Mouse (Mus musculus) limb, embryonic 12.5 days (tissue): ENCODE data around the gene Ifi47. TPM values are rescaled to one million over a fixed set of nuclear protein-coding genes. Genes with fewer than 3 reads are reported as not detected.
A peak's percentile ranks its signal among the peaks of the same experiment; 100 is the strongest.

Experiments
- ATAC-seq: fragments of 200-750 bp; cut with Nextera tagmentation; 2 replicates; pipeline ENCODE4 v1.8.0; 2017; ENCODE audit warnings: low read depth, moderate TSS enrichment; ENCODE audit not compliant: insufficient number of reproducible peaks, insufficient read depth, low FRiP score, low TSS enrichment
- H3K27ac ChIP-seq: fragments of 300-500 bp; sonication (generic); 2 replicates; pipeline ENCODE4 v1.5.1; 2016; ENCODE audit warnings: mild to moderate bottlenecking, moderate library complexity
- H3K27me3 ChIP-seq: fragments of 300-500 bp; sonication (generic); 2 replicates; pipeline ENCODE4 v1.6.1; 2016; ENCODE audit warnings: mild to moderate bottlenecking, moderate library complexity
- H3K36me3 ChIP-seq: fragments of 300-500 bp; sonication (generic); 2 replicates; pipeline ENCODE4 v1.6.1; 2016; ENCODE audit warnings: mild to moderate bottlenecking, moderate library complexity
- H3K4me1 ChIP-seq: fragments of 300-500 bp; sonication (generic); replicated peaks from 2 replicates; pipeline ENCODE4 v1.6.1; 2016
- H3K4me2 ChIP-seq: fragments of 300-500 bp; sonication (generic); 2 replicates; pipeline ENCODE4 v1.6.1; 2016; ENCODE audit warnings: mild to moderate bottlenecking, moderate library complexity
- H3K4me3 ChIP-seq: fragments of 300-500 bp; sonication (generic); replicated peaks from 2 replicates; pipeline ENCODE4 v1.5.1; 2016; ENCODE audit warnings: mild to moderate bottlenecking
- H3K9ac ChIP-seq: fragments of 300-500 bp; sonication (generic); replicated peaks from 2 replicates; pipeline ENCODE4 v1.6.1; 2016; ENCODE audit warnings: mild to moderate bottlenecking, moderate library complexity
- H3K9me3 ChIP-seq: fragments of 300-500 bp; sonication (generic); 2 replicates; pipeline ENCODE4 v1.6.1; 2016; ENCODE audit warnings: mild to moderate bottlenecking, moderate library complexity
- WGBS: fragments of 180-500 bp; shearing (Covaris S2); methylation state at CpG from one replicate; pipeline ENCODE4 v1.1.7; 2016; 5-methylcytosine and 5-hydroxymethylcytosine counted together
- polyA plus RNA-seq: library from polyadenylated mRNA; unstranded; fragments of >200 nt; fragmentation: Nextera tagmentation; extraction: Ambion mirVana; gene quantifications from 2 replicates; pipeline ENCODE4 v1.2.1, GENCODE M21; 2016

The Ifi47 gene
- polyA plus RNA-seq, 1 experiment from 2014 or later = 0.56 TPM

DNA sequence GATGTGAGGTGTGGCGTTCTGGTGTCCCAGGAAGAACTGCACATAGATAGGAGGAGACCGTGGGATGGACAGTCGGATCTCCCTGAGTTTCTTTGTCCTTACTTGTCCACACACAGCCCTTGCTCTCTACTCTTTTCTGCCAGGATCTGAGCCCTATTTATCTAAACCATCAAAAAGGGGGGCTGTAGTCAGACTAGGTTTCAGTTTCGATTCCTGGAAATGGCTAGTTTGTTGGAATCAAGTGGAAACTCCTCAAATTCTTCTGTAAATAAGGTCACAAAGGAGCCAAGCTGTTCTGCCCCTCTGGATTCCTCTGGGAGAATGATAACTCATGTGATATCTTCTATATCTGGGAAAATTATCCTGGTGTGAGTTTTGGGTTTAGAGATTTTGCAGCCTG, 5.0 kb downstream of the Ifi47 start:
- Histone ChIP-seq H3K27ac (no peak overlapping the region), H3K4me1 (no peaks in the 10 kb centered on the region), H3K4me2 (no peak overlapping the region), H3K9me3 (no peaks in the 10 kb centered on the region), H3K9ac (no peak overlapping the region), H3K4me3 (no peak overlapping the region), H3K27me3 (no peaks in the 10 kb centered on the region), H3K36me3 (no peaks in the 10 kb centered on the region)
- WGBS = 82% methylated on average over 4 of the region's 4 CpGs
- ATAC-seq = no peak

GRCm38 (mm10) chr11:49081886-49082285, 5.5 kb downstream of the Ifi47 start:
- no peak overlapping the region for H3K4me3 ChIP-seq
- no peak for ATAC-seq
- 72% methylated on average over 3 of the region's 3 CpGs for WGBS

DNA sequence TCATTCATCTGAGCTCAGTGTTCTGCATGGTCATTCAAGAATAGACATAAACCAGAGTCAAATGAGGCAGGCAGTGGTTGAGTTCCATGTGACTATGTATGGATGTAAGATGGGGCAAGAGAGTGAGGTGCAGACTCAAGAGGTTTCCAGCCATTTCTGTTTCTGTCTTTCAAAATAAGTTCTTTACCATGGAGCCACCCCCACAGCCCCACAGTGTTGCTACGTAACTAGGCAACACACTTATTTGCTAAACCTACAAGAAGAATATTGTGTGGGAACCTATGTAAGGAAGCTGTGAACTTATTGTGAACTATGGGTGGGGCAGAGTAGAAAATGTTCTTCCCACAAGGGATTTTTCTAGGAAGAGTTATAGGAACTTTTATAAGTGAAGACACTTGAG, 6.8 kb downstream of the Ifi47 start:
- Histone ChIP-seq H3K36me3 (no peaks in the 10 kb centered on the region), H3K9ac (no peak overlapping the region), H3K4me1 (peaks cover 4% of the 10 kb centered on the region), H3K27ac (no peak overlapping the region), H3K27me3 (no peaks in the 10 kb centered on the region), H3K4me2 (no peak overlapping the region), H3K9me3 (no peaks in the 10 kb centered on the region), H3K4me3 (no peak overlapping the region)
- ATAC-seq = no peak
- WGBS = 97% methylated on average over 1 of the region's 1 CpGs

More at GRCm38 (mm10) chr11:49081886-49082285, 5.5 kb downstream of the Ifi47 start:
- no peaks in the 10 kb centered on the region for H3K36me3 ChIP-seq
- no peaks in the 10 kb centered on the region for H3K9me3 ChIP-seq
- H3K4me1 ChIP-seq = no peaks in the 10 kb centered on the region
- no peak overlapping the region for H3K4me2 ChIP-seq
- H3K27ac ChIP-seq = no peak overlapping the region
- H3K27me3 ChIP-seq = no peaks in the 10 kb centered on the region
- no peak overlapping the region for H3K9ac ChIP-seq

GRCm38 (mm10) chr11:49083808-49084207, 7.4 kb downstream of the Ifi47 start:
- H3K27ac ChIP-seq = no peak overlapping the region
- H3K27me3 ChIP-seq = no peaks in the 10 kb centered on the region
- no peak overlapping the region for H3K4me2 ChIP-seq
- no peaks in the 10 kb centered on the region for H3K9me3 ChIP-seq
- no peaks in the 10 kb centered on the region for H3K36me3 ChIP-seq
- 81% methylated on average over 3 of the region's 3 CpGs for WGBS
- H3K4me1 ChIP-seq = peaks cover 6% of the 10 kb centered on the region
- ATAC-seq = no peak
- no peak overlapping the region for H3K9ac ChIP-seq
- H3K4me3 ChIP-seq = no peak overlapping the region

- 84% methylated on average over 1 of the region's 1 CpGs for WGBS
Measured at GRCm38 (mm10) chr11:49084385-49084784, 8.0 kb downstream of the Ifi47 start.

GRCm38 (mm10) chr11:49084875-49085274, 8.5 kb downstream of the Ifi47 start:
- ATAC-seq = no peak
- WGBS = 55% methylated on average over 3 of the region's 3 CpGs

More at GRCm38 (mm10) chr11:49084385-49084784, 8.0 kb downstream of the Ifi47 start:
- Histone ChIP-seq H3K4me2 (no peak overlapping the region), H3K27me3 (no peaks in the 10 kb centered on the region), H3K4me3 (no peak overlapping the region), H3K9me3 (no peaks in the 10 kb centered on the region), H3K27ac (no peak overlapping the region), H3K36me3 (no peaks in the 10 kb centered on the region), H3K4me1 (peaks cover 6% of the 10 kb centered on the region), H3K9ac (no peak overlapping the region)
- no peak for ATAC-seq

GRCm38 (mm10) chr11:49086858-49087361, 10.5 kb downstream of the Ifi47 start:
- ATAC-seq = no peak
- Histone ChIP-seq H3K27ac (no peak overlapping the region), H3K36me3 (no peaks in the 10 kb centered on the region), H3K4me2 (no peak overlapping the region), H3K9me3 (no peaks in the 10 kb centered on the region), H3K4me1 (peaks cover 6% of the 10 kb centered on the region), H3K9ac (no peak overlapping the region), H3K4me3 (no peak overlapping the region), H3K27me3 (no peaks in the 10 kb centered on the region)
- 82% methylated on average over 6 of the region's 6 CpGs for WGBS

More at GRCm38 (mm10) chr11:49084875-49085274, 8.5 kb downstream of the Ifi47 start:
- H3K4me3 ChIP-seq = no peak overlapping the region
- H3K27me3 ChIP-seq = no peaks in the 10 kb centered on the region
- no peak overlapping the region for H3K27ac ChIP-seq
- no peak overlapping the region for H3K4me2 ChIP-seq
- no peaks in the 10 kb centered on the region for H3K36me3 ChIP-seq
- no peak overlapping the region for H3K9ac ChIP-seq
- no peaks in the 10 kb centered on the region for H3K9me3 ChIP-seq
- peaks cover 6% of the 10 kb centered on the region for H3K4me1 ChIP-seq

DNA sequence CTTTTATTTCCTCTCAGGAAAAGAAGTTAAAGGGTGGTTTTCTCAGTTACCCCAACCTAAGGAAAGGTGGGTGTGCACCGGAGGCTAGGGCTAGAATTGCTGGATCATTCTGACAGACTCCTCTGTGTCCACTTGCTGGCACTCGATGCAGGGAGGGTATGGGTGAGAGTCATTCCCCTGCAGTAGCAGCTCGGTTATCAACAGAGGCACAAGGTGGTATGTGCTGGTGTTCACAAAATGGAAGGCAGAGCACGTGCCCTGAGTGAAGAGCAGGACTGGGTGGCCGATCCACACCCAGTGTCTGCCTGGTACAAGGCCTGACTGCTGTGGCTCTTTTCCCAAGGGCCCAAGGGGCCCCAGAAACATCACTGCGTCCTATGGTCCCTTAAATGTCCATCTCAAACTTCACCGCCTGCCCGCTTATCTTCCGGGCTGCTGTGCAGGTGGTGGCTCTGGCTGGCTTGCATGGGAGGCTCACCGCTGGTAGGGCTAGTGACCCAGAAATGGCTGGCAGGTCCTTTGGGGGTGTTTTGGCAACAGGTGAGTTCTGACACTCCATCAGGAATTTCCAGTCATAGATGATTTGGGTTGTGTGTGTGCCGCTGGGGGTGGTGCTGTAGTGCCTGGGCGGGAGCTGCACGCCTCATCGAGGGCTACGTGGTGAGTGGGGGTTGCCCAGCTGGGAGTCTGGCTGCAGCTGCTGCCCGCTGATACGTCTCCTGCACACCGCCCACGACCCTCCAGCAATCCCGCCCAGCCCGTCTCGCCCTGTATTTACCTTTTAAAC, 11.6 kb downstream of the Ifi47 start:
- H3K27me3 ChIP-seq = no peaks in the 10 kb centered on the region
- no peak overlapping the region for H3K9ac ChIP-seq
- peak overlapping the region; percentile 39 for H3K4me2 ChIP-seq
- WGBS = 43% methylated on average over 22 of the region's 22 CpGs
- H3K36me3 ChIP-seq = no peaks in the 10 kb centered on the region
- no peak overlapping the region for H3K27ac ChIP-seq
- H3K4me1 ChIP-seq = peaks cover 6% of the 10 kb centered on the region
- no peak overlapping the region for H3K4me3 ChIP-seq
- H3K9me3 ChIP-seq = no peaks in the 10 kb centered on the region
- ATAC-seq = no peak; the same call in 1 of the 2 replicates

- WGBS = 87% methylated on average over 5 of the region's 5 CpGs
- no peaks in the 10 kb centered on the region for H3K27me3 ChIP-seq
- H3K4me1 ChIP-seq = peaks cover 6% of the 10 kb centered on the region
Measured at GRCm38 (mm10) chr11:49088990-49089652, 12.7 kb downstream of the Ifi47 start.

DNA sequence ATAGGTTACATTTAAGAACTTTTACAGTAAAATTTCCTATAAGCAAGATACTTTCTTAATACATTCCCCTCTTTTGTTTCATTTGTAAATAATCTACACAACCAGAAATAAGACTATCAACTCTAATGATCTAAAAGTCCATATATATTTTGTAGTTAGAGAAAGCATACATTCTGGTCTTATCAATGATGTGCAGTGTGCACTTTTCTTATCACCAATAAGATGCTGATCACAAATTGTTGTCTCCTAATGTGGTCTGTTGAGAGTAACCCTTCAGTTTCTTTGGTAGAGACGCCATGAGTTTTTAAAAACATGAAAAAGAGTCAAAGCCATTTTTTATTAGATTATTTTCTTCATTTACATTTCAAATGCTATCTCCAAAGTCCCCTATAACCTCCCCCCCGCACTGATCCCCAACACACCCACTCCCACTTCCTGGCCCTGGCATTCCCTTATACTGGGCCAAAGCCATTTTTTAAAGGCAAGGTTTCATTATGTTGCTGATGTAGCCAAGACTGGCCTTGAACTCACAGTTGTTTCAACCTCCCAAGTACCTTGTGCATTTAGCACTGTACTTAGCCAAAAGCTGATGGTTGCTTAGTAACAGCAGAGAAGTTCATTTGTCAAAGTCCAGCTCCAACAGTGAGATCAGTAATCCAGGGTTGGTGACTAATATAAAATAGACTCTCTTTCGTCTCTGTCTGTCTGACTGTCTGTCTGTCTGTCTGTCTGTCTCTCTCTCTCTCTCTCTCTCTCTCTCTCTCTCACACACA, 13.5 kb downstream of the Ifi47 start:
- H3K4me2 ChIP-seq = no peak overlapping the region

More at GRCm38 (mm10) chr11:49088990-49089652, 12.7 kb downstream of the Ifi47 start:
- H3K36me3 ChIP-seq = no peaks in the 10 kb centered on the region
- no peak for ATAC-seq
- no peaks in the 10 kb centered on the region for H3K9me3 ChIP-seq
- no peak overlapping the region for H3K9ac ChIP-seq
- H3K4me3 ChIP-seq = no peak overlapping the region
- H3K27ac ChIP-seq = no peak overlapping the region
- H3K4me2 ChIP-seq = no peak overlapping the region

DNA sequence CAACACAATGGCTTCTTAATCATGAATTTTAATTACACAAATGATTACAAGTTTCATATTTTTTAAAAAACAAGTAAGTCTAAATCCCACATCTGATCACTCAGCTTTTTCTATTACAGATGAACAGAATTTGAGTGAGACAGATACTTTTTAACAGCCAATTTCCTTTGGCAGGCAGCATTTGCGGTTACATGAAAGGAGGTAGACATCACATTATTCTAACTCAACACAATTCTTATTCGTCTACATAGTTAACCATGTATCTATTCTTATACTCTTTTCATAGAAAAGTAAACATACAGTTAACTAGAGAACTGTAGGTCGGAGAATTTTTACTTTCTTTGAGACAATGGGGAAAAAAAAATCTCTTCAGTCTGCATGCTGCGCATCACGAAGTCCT, 14.2 kb downstream of the Ifi47 start:
- no peak overlapping the region for H3K4me3 ChIP-seq
- no peaks in the 10 kb centered on the region for H3K9me3 ChIP-seq
- peaks cover 6% of the 10 kb centered on the region for H3K4me1 ChIP-seq
- H3K36me3 ChIP-seq = no peaks in the 10 kb centered on the region
- ATAC-seq = no peak
- no peak overlapping the region for H3K9ac ChIP-seq
- H3K4me2 ChIP-seq = no peak overlapping the region
- H3K27me3 ChIP-seq = no peaks in the 10 kb centered on the region
- no peak overlapping the region for H3K27ac ChIP-seq
- 91% methylated on average over 5 of the region's 5 CpGs for WGBS

More for the DNA sequence above, 13.5 kb downstream of the Ifi47 start:
- H3K4me3 ChIP-seq = no peak overlapping the region
- no peak overlapping the region for H3K9ac ChIP-seq
- H3K9me3 ChIP-seq = no peaks in the 10 kb centered on the region
- H3K4me1 ChIP-seq = peaks cover 6% of the 10 kb centered on the region
- no peak overlapping the region for H3K27ac ChIP-seq
- 89% methylated on average over 3 of the region's 3 CpGs for WGBS
- H3K27me3 ChIP-seq = no peaks in the 10 kb centered on the region
- no peak for ATAC-seq
- H3K36me3 ChIP-seq = no peaks in the 10 kb centered on the region
